Mouse (Mus musculus) heart, embryonic 12.5 days (tissue): Measurements from ENCODE around the gene Ddx47. TPM values are rescaled to one million over a fixed set of nuclear protein-coding genes. Genes with fewer than 3 reads are reported as not detected.

Source experiments
- ATAC-seq: fragments of 200-750 bp; cut with Nextera tagmentation; 2 replicates; pipeline ENCODE4 v1.8.0; 2017; ENCODE audit warnings: moderate TSS enrichment, moderate library complexity; ENCODE audit not compliant: insufficient number of reproducible peaks, low FRiP score
- H3K27ac ChIP-seq: fragments of 300-500 bp; sonication (generic); 2 replicates; pipeline ENCODE4 v1.5.1; 2016; ENCODE audit warnings: mild to moderate bottlenecking, moderate library complexity; ENCODE audit not compliant: poor library complexity, severe bottlenecking
- H3K27me3 ChIP-seq: fragments of 300-500 bp; sonication (generic); replicated peaks from 2 replicates; pipeline ENCODE4 v1.6.1; 2016; ENCODE audit warnings: mild to moderate bottlenecking, moderate library complexity
- H3K36me3 ChIP-seq: fragments of 300-500 bp; sonication (generic); 2 replicates; pipeline ENCODE4 v1.6.1; 2016; ENCODE audit warnings: mild to moderate bottlenecking, moderate library complexity
- H3K4me1 ChIP-seq: fragments of 300-500 bp; sonication (generic); replicated peaks from 2 replicates; pipeline ENCODE4 v1.6.1; 2016; ENCODE audit warnings: mild to moderate bottlenecking
- H3K4me2 ChIP-seq: fragments of 300-500 bp; sonication (generic); 2 replicates; pipeline ENCODE4 v1.6.1; 2016; ENCODE audit warnings: mild to moderate bottlenecking, moderate library complexity
- H3K4me3 ChIP-seq: fragments of 300-500 bp; sonication (generic); 2 replicates; pipeline ENCODE4 v1.5.1; 2016; ENCODE audit warnings: mild to moderate bottlenecking
- H3K9ac ChIP-seq: fragments of 300-500 bp; sonication (generic); 2 replicates; pipeline ENCODE4 v1.6.1; 2016; ENCODE audit warnings: mild to moderate bottlenecking, moderate library complexity
- H3K9me3 ChIP-seq: fragments of 300-500 bp; sonication (generic); replicated peaks from 2 replicates; pipeline ENCODE4 v1.6.1; 2016; ENCODE audit warnings: mild to moderate bottlenecking, moderate library complexity
- WGBS: fragments of 180-500 bp; shearing (Covaris S2); methylation state at CpG from one replicate; pipeline ENCODE4 v1.1.7; 2016; 5-methylcytosine and 5-hydroxymethylcytosine counted together
- polyA plus RNA-seq: library from polyadenylated mRNA; unstranded; fragments of >200 nt; fragmentation: Nextera tagmentation; extraction: Ambion mirVana; gene quantifications from 2 replicates; pipeline ENCODE4 v1.2.1, GENCODE M21; 2016

Gene Ddx47
- polyA plus RNA-seq, 1 experiment from 2014 or later = 64.3 TPM

GRCm38 (mm10) chr6:134983529-134984370 is 27.7 kb upstream of the Ddx47 start:
- WGBS = 2% methylated on average over 62 of the region's 62 CpGs
- peak overlapping the region; percentile 76 for H3K9ac ChIP-seq

GRCm38 (mm10) chr6:134984748-134985147 is 26.7 kb upstream of the Ddx47 start:
- Histone ChIP-seq H3K27ac (no peak overlapping the region), H3K9ac (no peak overlapping the region; the same call in 1 of the 2 replicates), H3K27me3 (no peaks in the 10 kb centered on the region), H3K4me3 (peak overlapping the region; percentile 61), H3K9me3 (no peaks in the 10 kb centered on the region), H3K4me1 (peaks cover 30% of the 10 kb centered on the region), H3K36me3 (no peaks in the 10 kb centered on the region), H3K4me2 (peak overlapping the region; percentile 85)
- WGBS = 46% methylated on average over 3 of the region's 3 CpGs
- peak; percentile 68 for ATAC-seq

More at GRCm38 (mm10) chr6:134983529-134984370, 27.7 kb upstream of the Ddx47 start:
- peak overlapping the region; percentile 85 for H3K4me2 ChIP-seq
- H3K27ac ChIP-seq = peak overlapping the region; percentile 24
- H3K36me3 ChIP-seq = no peaks in the 10 kb centered on the region
- no peaks in the 10 kb centered on the region for H3K27me3 ChIP-seq
- no peaks in the 10 kb centered on the region for H3K9me3 ChIP-seq
- peak; percentile 86 for ATAC-seq
- peak overlapping the region; percentile 61 for H3K4me3 ChIP-seq
- H3K4me1 ChIP-seq = peaks cover 29% of the 10 kb centered on the region

- Histone ChIP-seq H3K4me1 (peaks cover 18% of the 10 kb centered on the region; the same call in 1 of the 2 replicates), H3K4me3 (no peak overlapping the region), H3K27me3 (no peaks in the 10 kb centered on the region), H3K27ac (no peak overlapping the region), H3K9ac (no peak overlapping the region), H3K36me3 (no peaks in the 10 kb centered on the region), H3K9me3 (no peaks in the 10 kb centered on the region), H3K4me2 (no peak overlapping the region)
- WGBS = 40% methylated on average over 9 of the region's 9 CpGs
- no peak for ATAC-seq
Observed at GRCm38 (mm10) chr6:134988377-134988776, 23.0 kb upstream of the Ddx47 start.

DNA sequence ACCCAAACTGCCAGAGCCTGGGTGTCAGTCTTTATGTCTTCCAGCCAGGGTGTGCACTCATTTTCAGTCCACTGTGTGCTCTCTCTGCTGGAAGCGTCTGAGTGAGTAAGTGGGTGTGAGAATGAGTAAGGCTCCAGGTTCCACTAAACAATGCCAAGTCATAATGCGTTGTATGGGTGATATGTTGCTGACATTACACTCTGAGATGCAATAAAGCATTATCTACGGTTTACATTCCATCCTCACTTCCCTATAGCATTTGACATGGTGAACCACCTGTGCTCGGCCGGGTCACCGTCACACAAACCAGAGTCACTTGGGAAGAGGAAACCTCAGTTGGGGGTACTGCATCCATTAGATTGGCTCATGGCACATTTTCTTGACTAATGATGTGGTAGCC is 20.7 kb upstream of the Ddx47 start:
- ATAC-seq = no peak
- no peaks in the 10 kb centered on the region for H3K36me3 ChIP-seq
- H3K9ac ChIP-seq = no peak overlapping the region
- WGBS = 85% methylated on average over 6 of the region's 6 CpGs
- H3K9me3 ChIP-seq = no peaks in the 10 kb centered on the region
- H3K4me1 ChIP-seq = peaks cover 19% of the 10 kb centered on the region; the same call in 1 of the 2 replicates
- no peaks in the 10 kb centered on the region for H3K27me3 ChIP-seq
- no peak overlapping the region for H3K4me2 ChIP-seq
- no peak overlapping the region for H3K27ac ChIP-seq
- H3K4me3 ChIP-seq = no peak overlapping the region

DNA sequence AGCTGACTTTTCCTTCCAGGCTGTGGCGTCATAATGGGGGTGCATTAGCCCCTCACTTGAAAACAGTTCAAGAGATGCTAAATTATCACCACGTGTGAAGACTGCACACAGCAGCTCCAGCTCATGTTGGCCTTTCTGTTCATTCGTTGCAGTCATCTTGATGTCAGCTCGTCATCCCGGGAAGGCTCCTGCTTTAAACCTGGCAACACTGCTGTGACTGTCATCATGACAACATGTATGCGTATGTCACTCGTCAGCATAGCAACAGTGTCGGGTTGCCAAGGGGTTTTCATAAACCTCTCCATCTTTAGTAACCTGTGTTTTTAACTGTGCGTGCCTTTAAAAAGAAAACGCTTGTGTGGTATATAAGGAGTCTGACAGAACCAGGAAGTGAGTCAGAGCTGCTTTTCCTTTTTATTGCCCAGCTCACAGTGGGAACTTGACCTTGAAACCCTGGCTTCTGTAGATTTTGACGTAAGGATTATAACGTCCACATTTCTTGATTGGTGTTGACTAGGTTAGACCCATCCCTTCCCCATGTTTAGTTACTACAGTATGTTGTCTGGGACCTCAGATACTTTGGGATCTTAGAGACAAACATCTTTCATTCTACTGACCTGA is 17.3 kb upstream of the Ddx47 start:
- Histone ChIP-seq H3K4me2 (no peak overlapping the region), H3K27me3 (no peaks in the 10 kb centered on the region), H3K36me3 (no peaks in the 10 kb centered on the region), H3K4me3 (no peak overlapping the region), H3K4me1 (peaks cover 11% of the 10 kb centered on the region; the same call in 1 of the 2 replicates), H3K9ac (no peak overlapping the region), H3K27ac (no peak overlapping the region), H3K9me3 (no peaks in the 10 kb centered on the region)
- ATAC-seq = peak; percentile 50; the same call in 1 of the 2 replicates
- WGBS = 54% methylated on average over 12 of the region's 12 CpGs

DNA sequence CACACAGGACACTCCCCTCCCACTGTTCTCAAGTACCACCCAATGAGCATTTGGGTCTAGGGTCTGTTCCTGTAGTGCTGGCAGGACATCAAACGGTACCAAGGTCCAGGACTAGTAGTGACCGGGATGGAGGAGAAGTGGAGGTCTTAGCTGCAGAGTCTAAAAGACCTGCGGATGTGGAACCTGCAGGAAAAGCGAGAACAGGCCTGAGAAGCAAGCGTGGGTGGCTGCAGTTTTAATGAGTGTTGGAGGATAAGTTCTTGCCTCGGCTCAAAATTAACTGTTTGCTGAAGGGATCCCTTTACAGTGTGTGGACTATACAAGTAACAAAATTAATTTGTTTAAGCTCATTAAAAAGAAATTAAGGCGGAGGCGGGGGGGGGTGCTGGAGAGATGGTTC is 16.4 kb upstream of the Ddx47 start:
- Histone ChIP-seq H3K9ac (no peak overlapping the region), H3K27me3 (no peaks in the 10 kb centered on the region), H3K9me3 (no peaks in the 10 kb centered on the region), H3K36me3 (no peaks in the 10 kb centered on the region), H3K4me1 (peaks cover 11% of the 10 kb centered on the region; the same call in 1 of the 2 replicates), H3K4me3 (no peak overlapping the region), H3K4me2 (no peak overlapping the region), H3K27ac (no peak overlapping the region)
- ATAC-seq = no peak
- WGBS = 74% methylated on average over 8 of the region's 8 CpGs

DNA sequence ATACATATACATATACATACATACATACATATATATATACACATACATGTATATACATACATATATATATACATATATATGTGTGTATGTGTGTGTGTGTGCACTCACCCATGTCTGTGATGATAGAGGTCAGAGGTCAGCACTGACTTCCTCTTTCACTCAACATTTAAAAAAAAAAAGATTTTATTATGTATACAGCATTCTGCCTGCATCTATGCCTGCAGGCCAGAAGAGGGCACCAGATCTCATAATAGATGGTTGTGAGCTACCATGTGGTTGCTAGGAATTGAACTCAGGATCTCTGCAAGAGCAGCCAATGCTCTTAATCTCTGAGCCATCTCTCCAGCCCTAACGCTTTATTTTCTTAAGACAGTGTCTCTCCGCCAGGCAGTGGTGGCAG is 14.5 kb upstream of the Ddx47 start:
- Histone ChIP-seq H3K9ac (no peak overlapping the region), H3K27ac (no peak overlapping the region), H3K27me3 (no peaks in the 10 kb centered on the region), H3K4me2 (no peak overlapping the region), H3K9me3 (no peaks in the 10 kb centered on the region), H3K4me3 (no peak overlapping the region), H3K36me3 (no peaks in the 10 kb centered on the region), H3K4me1 (peaks cover 16% of the 10 kb centered on the region)
- 71% methylated on average over 2 of the region's 2 CpGs for WGBS
- ATAC-seq = no peak

- peaks cover 16% of the 10 kb centered on the region for H3K4me1 ChIP-seq
- no peaks in the 10 kb centered on the region for H3K27me3 ChIP-seq
- no peaks in the 10 kb centered on the region for H3K9me3 ChIP-seq
- no peak overlapping the region for H3K9ac ChIP-seq
- no peak overlapping the region for H3K4me3 ChIP-seq
- no peak for ATAC-seq
- H3K36me3 ChIP-seq = no peaks in the 10 kb centered on the region
- H3K27ac ChIP-seq = no peak overlapping the region
- WGBS = 84% methylated on average over 8 of the region's 8 CpGs
- no peak overlapping the region for H3K4me2 ChIP-seq
Observed at GRCm38 (mm10) chr6:134998076-134998475, 13.3 kb upstream of the Ddx47 start.

DNA sequence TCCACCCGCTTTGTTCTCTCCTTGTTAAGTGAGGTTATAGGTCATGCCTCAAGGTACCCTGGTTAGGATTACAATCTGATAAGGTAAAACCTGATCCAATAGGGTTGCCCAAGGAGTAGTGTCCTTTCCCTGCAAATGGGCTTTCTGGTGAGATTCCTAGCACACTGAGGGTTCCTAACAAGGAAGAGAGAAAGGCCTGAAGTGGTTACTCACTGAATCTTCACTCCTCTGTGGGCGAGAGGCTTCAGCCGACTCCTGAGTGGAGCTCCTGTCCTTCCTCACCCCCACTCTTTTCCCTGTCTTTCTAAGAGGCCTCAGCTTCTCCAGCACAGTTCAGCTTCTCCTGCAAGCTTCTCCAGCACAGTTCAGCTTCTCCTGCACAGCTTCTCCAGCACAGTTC is 12.6 kb upstream of the Ddx47 start:
- no peak overlapping the region for H3K4me2 ChIP-seq
- no peak overlapping the region for H3K4me3 ChIP-seq
- H3K4me1 ChIP-seq = peaks cover 13% of the 10 kb centered on the region
- no peaks in the 10 kb centered on the region for H3K9me3 ChIP-seq
- 59% methylated on average over 3 of the region's 3 CpGs for WGBS
- no peak overlapping the region for H3K27ac ChIP-seq
- no peak for ATAC-seq
- no peak overlapping the region for H3K9ac ChIP-seq
- no peaks in the 10 kb centered on the region for H3K27me3 ChIP-seq
- no peaks in the 10 kb centered on the region for H3K36me3 ChIP-seq

- H3K4me3 ChIP-seq = no peak overlapping the region
- H3K9me3 ChIP-seq = no peaks in the 10 kb centered on the region
- no peak overlapping the region for H3K4me2 ChIP-seq
- no peak for ATAC-seq
- 39% methylated on average over 4 of the region's 4 CpGs for WGBS
- no peaks in the 10 kb centered on the region for H3K36me3 ChIP-seq
- peaks cover 5% of the 10 kb centered on the region for H3K4me1 ChIP-seq
- no peaks in the 10 kb centered on the region for H3K27me3 ChIP-seq
- no peak overlapping the region for H3K27ac ChIP-seq
- no peak overlapping the region for H3K9ac ChIP-seq
Observed at GRCm38 (mm10) chr6:135000272-135000671, 11.1 kb upstream of the Ddx47 start.

DNA sequence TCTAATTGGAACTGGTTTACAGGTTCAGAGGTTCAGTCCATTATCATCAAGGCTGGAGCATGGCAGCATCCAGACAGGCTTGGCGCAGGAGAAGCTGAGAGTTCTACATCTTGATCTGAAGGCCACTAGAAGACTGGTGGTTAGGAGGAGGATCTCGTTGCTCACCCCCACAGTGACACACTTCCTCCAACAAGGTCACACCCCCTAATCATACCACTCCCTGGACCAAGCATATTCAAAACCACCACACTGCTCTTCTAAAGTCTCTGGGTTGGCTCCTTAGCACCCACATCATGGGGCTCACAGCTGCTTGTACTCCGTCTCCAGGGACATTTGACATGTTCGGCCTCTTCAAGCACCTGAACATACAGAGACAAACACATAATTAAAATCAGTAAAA is 9.4 kb upstream of the Ddx47 start:
- no peaks in the 10 kb centered on the region for H3K27me3 ChIP-seq
- H3K27ac ChIP-seq = no peak overlapping the region
- H3K9ac ChIP-seq = no peak overlapping the region
- no peaks in the 10 kb centered on the region for H3K36me3 ChIP-seq
- no peak for ATAC-seq
- H3K4me1 ChIP-seq = peaks cover 5% of the 10 kb centered on the region
- H3K4me2 ChIP-seq = no peak overlapping the region
- WGBS = 80% methylated on average over 4 of the region's 4 CpGs
- no peak overlapping the region for H3K4me3 ChIP-seq
- no peaks in the 10 kb centered on the region for H3K9me3 ChIP-seq
